Mouse (Mus musculus) gonadal fat pad, adult 2 months (tissue): ENCODE data around the gene Gm12166. TPM values are rescaled to one million over a fixed set of nuclear protein-coding genes. Genes with fewer than 3 reads are reported as not detected.

ENCODE experiments used
- DNase-seq: peaks from one replicate; pipeline ENCODE4 v3.0.0-alpha.2; 2012; ENCODE audit warnings: low read depth
- polyA plus RNA-seq: library from polyadenylated mRNA; depleted of rRNA; stranded (reverse); fragments of >200 nt; gene quantifications from 2 replicates; pipeline ENCODE4 v1.2.3, GENCODE M21; 2012

Gm12166 gene
- polyA plus RNA-seq, 1 experiment = 13.8 TPM

GRCm38 (mm10) chr11:46073061-46073849, 21.1 kb upstream of the Gm12166 start:
- no peak for DNase-seq

GRCm38 (mm10) chr11:46072466-46073060, 20.4 kb upstream of the Gm12166 start:
- no peak for DNase-seq

- DNase-seq = no peak
These were observed 18.7 kb upstream of the Gm12166 start for GRCm38 (mm10) chr11:46070789-46071188.

- no peak for DNase-seq
These were observed 18.0 kb upstream of the Gm12166 start for GRCm38 (mm10) chr11:46070161-46070560.

- no peak for DNase-seq
These were observed 17.4 kb upstream of the Gm12166 start for GRCm38 (mm10) chr11:46069408-46070003.

GRCm38 (mm10) chr11:46068756-46069407, 16.8 kb upstream of the Gm12166 start:
- no peak for DNase-seq

GRCm38 (mm10) chr11:46067371-46068060, 15.4 kb upstream of the Gm12166 start:
- DNase-seq = no peak

GRCm38 (mm10) chr11:46065201-46066011, 13.3 kb upstream of the Gm12166 start:
- DNase-seq = no peak

- no peak for DNase-seq
These were observed 12.6 kb upstream of the Gm12166 start for GRCm38 (mm10) chr11:46064767-46065166.

- no peak for DNase-seq
These were observed 11.0 kb upstream of the Gm12166 start for GRCm38 (mm10) chr11:46062993-46063731.

- DNase-seq = no peak
These were observed 10.4 kb upstream of the Gm12166 start for GRCm38 (mm10) chr11:46062569-46062968.

- DNase-seq = no peak
These were observed 9.8 kb upstream of the Gm12166 start for GRCm38 (mm10) chr11:46061776-46062445.

GRCm38 (mm10) chr11:46060651-46061020, 8.5 kb upstream of the Gm12166 start:
- no peak for DNase-seq

- no peak for DNase-seq
These were observed 7.9 kb upstream of the Gm12166 start for GRCm38 (mm10) chr11:46059887-46060650.

GRCm38 (mm10) chr11:46058916-46059315, 6.8 kb upstream of the Gm12166 start:
- DNase-seq = no peak

- no peak for DNase-seq
These were observed 5.9 kb upstream of the Gm12166 start for GRCm38 (mm10) chr11:46058011-46058410.

GRCm38 (mm10) chr11:46056770-46057411, 4.8 kb upstream of the Gm12166 start:
- DNase-seq = no peak
